In the genomic region with DNA sequence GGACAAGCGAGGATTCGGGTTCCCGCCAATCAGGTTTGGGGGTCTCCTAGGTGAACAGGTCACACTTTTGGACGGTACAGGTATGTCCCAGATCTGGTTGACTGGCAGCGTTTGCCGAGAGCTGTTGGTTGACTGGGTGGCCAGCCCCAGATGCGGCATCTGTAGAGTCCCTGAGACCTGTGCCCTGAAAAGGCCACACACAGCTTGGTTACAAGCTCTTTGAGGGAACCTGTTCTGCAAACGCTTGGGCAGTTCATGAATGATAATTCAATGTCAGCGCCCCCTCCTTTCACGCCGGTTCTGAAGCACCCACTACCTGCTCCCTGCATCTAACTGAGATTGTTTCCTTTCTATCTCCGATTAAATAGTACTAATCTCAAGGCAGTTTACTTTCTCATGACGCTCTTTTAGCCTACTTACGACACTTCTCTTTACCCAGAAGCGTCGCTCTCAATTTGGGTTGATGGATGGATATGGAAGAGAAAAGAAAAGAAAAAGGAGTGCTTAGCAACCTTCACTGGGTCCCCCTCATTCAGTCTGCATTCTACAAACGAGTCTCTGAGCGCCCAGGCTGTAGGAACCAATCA, we compare ENCODE assay signal across 8 mouse cellular contexts. TPM values are rescaled to one million over a fixed set of nuclear protein-coding genes. Genes with fewer than 3 reads are reported as not detected.
DNase-seq lines count a peak whose midpoint lies in the region; ATAC-seq and TF ChIP-seq lines count a peak whose summit lies in the region.

No protein-coding gene starts in this region.

- no peaks in the 10 kb centered on the region for H3K27me3 ChIP-seq in heart, postnatal 0 days (ENCODE audit: control insufficient read depth, insufficient read depth, low read length)
- H3K27me3 ChIP-seq in forebrain, postnatal 0 days (ENCODE audit: insufficient read depth, low read length), result no peaks in the 10 kb centered on the region
- H3K27me3 ChIP-seq in liver, embryonic 16.5 days (ENCODE audit: control insufficient read depth, insufficient read depth, low read depth, low read length), result no peaks in the 10 kb centered on the region

- H3K4me3 ChIP-seq in heart, postnatal 0 days (ENCODE audit: low read depth, low read length), result peak overlapping the region; percentile 56
- H3K4me3 ChIP-seq in forebrain, postnatal 0 days (ENCODE audit: low read depth, low read length), result peak overlapping the region; percentile 61
- H3K4me3 ChIP-seq in liver, embryonic 16.5 days (ENCODE audit: low read depth, low read length), result peak overlapping the region; percentile 74

- ATAC-seq in heart, postnatal 0 days (ENCODE audit: insufficient read depth, low read depth), result no peak
- ATAC-seq in forebrain, postnatal 0 days, result peak; percentile 37
- peak; percentile 37; the same call in 1 of the 2 replicates for ATAC-seq in liver, embryonic 16.5 days (ENCODE audit: low read depth)

- H3K9ac ChIP-seq in heart, postnatal 0 days (replicated peaks; ENCODE audit: low read depth, low read length), result peak overlapping the region; percentile 51
- peak overlapping the region; percentile 49 for H3K9ac ChIP-seq in forebrain, postnatal 0 days
- H3K9ac ChIP-seq in liver, embryonic 16.5 days (ENCODE audit: low read depth, low read length), result peak overlapping the region; percentile 66

- 3% methylated on average over 18 of the region's 18 CpGs for WGBS in heart, postnatal 0 days
- WGBS in forebrain, postnatal 0 days, result under 1% methylated on average over 18 of the region's 18 CpGs
- 1% methylated on average over 18 of the region's 18 CpGs for WGBS in liver, embryonic 16.5 days (ENCODE audit: insufficient replicate concordance)

- no peak overlapping the region for H3K27ac ChIP-seq in heart, postnatal 0 days (ENCODE audit: low read depth)
- 0 out of 2 replicates have a peak overlapping the region, but pooled peaks have one; percentile 17 for H3K27ac ChIP-seq in forebrain, postnatal 0 days (ENCODE audit: low read depth, low read length)
- H3K27ac ChIP-seq in liver, embryonic 16.5 days (ENCODE audit: low read length), result no peak overlapping the region

- H3K36me3 ChIP-seq in heart, postnatal 0 days (replicated peaks; ENCODE audit: control insufficient read depth, insufficient read depth, low read length), result no peaks in the 10 kb centered on the region
- H3K36me3 ChIP-seq in forebrain, postnatal 0 days (ENCODE audit: insufficient read depth), result no peaks in the 10 kb centered on the region
- no peaks in the 10 kb centered on the region for H3K36me3 ChIP-seq in liver, embryonic 16.5 days (ENCODE audit: control insufficient read depth, insufficient read depth)

- H3K4me2 ChIP-seq in heart, postnatal 0 days (ENCODE audit: low read depth, low read length), result peak overlapping the region; percentile 71
- peak overlapping the region; percentile 64 for H3K4me2 ChIP-seq in forebrain, postnatal 0 days (ENCODE audit: low read depth)
- H3K4me2 ChIP-seq in liver, embryonic 16.5 days (ENCODE audit: low read depth, low read length), result peak overlapping the region; percentile 85

- no peak for TF ChIP-seq CTCF in heart, postnatal 0 days (IDR thresholded peaks at IDR 0.05; ENCODE audit: low read depth)
- TF ChIP-seq CTCF in forebrain, postnatal 0 days (IDR thresholded peaks at IDR 0.05; ENCODE audit: low read depth), result no peak

- no peaks in the 10 kb centered on the region for H3K4me1 ChIP-seq in heart, postnatal 0 days (ENCODE audit: control insufficient read depth, insufficient read depth)
- H3K4me1 ChIP-seq in forebrain, postnatal 0 days (ENCODE audit: insufficient read depth), result 0 out of 2 replicates have a peak, but pooled peaks cover 9% of the 10 kb centered on the region
- peaks cover 3% of the 10 kb centered on the region; the same call in 1 of the 2 replicates for H3K4me1 ChIP-seq in liver, embryonic 16.5 days (ENCODE audit: control insufficient read depth, low read depth, low read length)

- TF ChIP-seq EP300 in heart, postnatal 0 days (IDR thresholded peaks at IDR 0.05; ENCODE audit: low read depth), result no peak

- DNase-seq in heart, postnatal 0 days (ENCODE audit: low spot score), result peak; percentile 10
- DNase-seq in heart, adult 18-20 months, result no peak
- DNase-seq in R1 (ENCODE audit: low read depth, low spot score), result peak; percentile 56
- DNase-seq in forebrain, postnatal 0 days, result peak; percentile 60
- peak; percentile 70 for DNase-seq in retina, embryonic 14.5 days (ENCODE audit: low spot score)
- no peak for DNase-seq in adrenal gland, postnatal 4 days (ENCODE audit: low spot score in 2 of 2)
- DNase-seq in cerebellum, postnatal 25 days, result no peak

- H3K9me3 ChIP-seq in heart, postnatal 0 days (replicated peaks; ENCODE audit: control insufficient read depth, low read length), result no peaks in the 10 kb centered on the region
- no peaks in the 10 kb centered on the region for H3K9me3 ChIP-seq in forebrain, postnatal 0 days (ENCODE audit: low read length)
- no peaks in the 10 kb centered on the region for H3K9me3 ChIP-seq in liver, embryonic 16.5 days (replicated peaks; ENCODE audit: control insufficient read depth, low read length)

RNA-seq across cellular contexts. Expression of a gene that starts 37.9 kb away (rescaled TPM):
- total RNA-seq in heart, postnatal 0 days (2014; rRNA removed; ENCODE audit: low replicate concordance), result 3.1 and 58.5 TPM in 2 replicates
- 4.0 and 6.2 TPM in 2 replicates for polyA plus RNA-seq in heart, postnatal 0 days (2015; fragmentation: Nextera tagmentation; extraction: Ambion mirVana)
- 1 to 10 TPM; 3.2 to 6.0 TPM for total RNA-seq in heart, adult 18-20 months (2021)
- total RNA-seq in forebrain, postnatal 0 days (2014; rRNA removed), result 1.0 and 1.8 TPM in 2 replicates
- 1.0 and 1.2 TPM in 2 replicates for polyA plus RNA-seq in forebrain, postnatal 0 days (2015; fragmentation: Nextera tagmentation; extraction: Ambion mirVana)
- polyA plus RNA-seq in liver, embryonic 16.5 days (2015; fragmentation: Nextera tagmentation; extraction: Ambion mirVana), result 0.28 and 0.33 TPM in 2 replicates
- total RNA-seq in adrenal gland, postnatal 4 days (2021), result under 1 TPM in 1 of 2 experiments, not detected in 1; 0.11 TPM

RNA-seq across cellular contexts. Expression of a gene that starts 42.7 kb away (rescaled TPM):
- 15.8 and 17.3 TPM in 2 replicates for total RNA-seq in heart, postnatal 0 days (2014; rRNA removed; ENCODE audit: low replicate concordance)
- 25.2 and 28.4 TPM in 2 replicates for polyA plus RNA-seq in heart, postnatal 0 days (2015; fragmentation: Nextera tagmentation; extraction: Ambion mirVana)
- total RNA-seq in heart, adult 18-20 months (2021), result 10 to 100 TPM in 1 of 2 experiments, 1 to 10 TPM in 1; 8.4 to 10.5 TPM
- 8.8 and 8.9 TPM in 2 replicates for total RNA-seq in forebrain, postnatal 0 days (2014; rRNA removed)
- polyA plus RNA-seq in forebrain, postnatal 0 days (2015; fragmentation: Nextera tagmentation; extraction: Ambion mirVana), result 7.2 and 8.4 TPM in 2 replicates
- polyA plus RNA-seq in liver, embryonic 16.5 days (2015; fragmentation: Nextera tagmentation; extraction: Ambion mirVana), result 13.0 and 14.2 TPM in 2 replicates
- total RNA-seq in adrenal gland, postnatal 4 days (2021), result 10 to 100 TPM; 28.6 to 31.1 TPM

RNA-seq across cellular contexts. Expression of a gene that starts 47.1 kb away (rescaled TPM):
- total RNA-seq in heart, postnatal 0 days (2014; rRNA removed; ENCODE audit: low replicate concordance), result 37.7 and 70.0 TPM in 2 replicates
- polyA plus RNA-seq in heart, postnatal 0 days (2015; fragmentation: Nextera tagmentation; extraction: Ambion mirVana), result 38.0 and 41.6 TPM in 2 replicates
- total RNA-seq in heart, adult 18-20 months (2021), result 10 to 100 TPM; 19.7 to 20.0 TPM
- 33.4 and 37.7 TPM in 2 replicates for total RNA-seq in forebrain, postnatal 0 days (2014; rRNA removed)
- 37.5 and 38.2 TPM in 2 replicates for polyA plus RNA-seq in forebrain, postnatal 0 days (2015; fragmentation: Nextera tagmentation; extraction: Ambion mirVana)
- polyA plus RNA-seq in liver, embryonic 16.5 days (2015; fragmentation: Nextera tagmentation; extraction: Ambion mirVana), result 10.0 and 10.3 TPM in 2 replicates
- 10 to 100 TPM; 30.7 to 31.3 TPM for total RNA-seq in adrenal gland, postnatal 4 days (2021)

Comparison
In these comparisons a context has a peak if more than half of its experiments do, and no peak if none do; other contexts are left out.
1. DNase-seq: peak in heart, postnatal 0 days (single experiment), R1 (single experiment), forebrain, postnatal 0 days (single experiment) and retina, embryonic 14.5 days (single experiment); none in heart, adult 18-20 months (0 of 2), adrenal gland, postnatal 4 days (0 of 2) and cerebellum, postnatal 25 days (0 of 2).
2. Peak in every context shown above with its lines, with median percentiles within 50 percentile points of each other: H3K4me2 ChIP-seq, H3K4me3 ChIP-seq and H3K9ac ChIP-seq.